In genomic region chr2:155755746-155756145, GRCm38 (mm10) we compare ENCODE assay signal across 10 mouse cellular contexts. TPM values are rescaled to one million over a fixed set of nuclear protein-coding genes. Genes with fewer than 3 reads are reported as not detected.
DNase-seq lines count a peak whose midpoint lies in the region; ATAC-seq and TF ChIP-seq lines count a peak whose summit lies in the region.
"Had no signal": no experiment of that assay in that cellular context is flagged by ENCODE, and none has a peak within 500 bp of the region (broad histone marks: within the 10 kb centered on the region; RNA-seq: fewer than 3 reads in every experiment).

No protein-coding gene starts in this region.

- H3K36me3 ChIP-seq in forebrain, embryonic 10.5 days (replicated peaks) = no peaks in the 10 kb centered on the region
- no peaks in the 10 kb centered on the region for H3K36me3 ChIP-seq in forebrain, embryonic 12.5 days (replicated peaks)
- H3K36me3 ChIP-seq in midbrain, postnatal 0 days (ENCODE audit: insufficient read depth, low read length) = no peaks in the 10 kb centered on the region
- no peaks in the 10 kb centered on the region for H3K36me3 ChIP-seq in midbrain, embryonic 11.5 days (ENCODE audit: control insufficient read depth, insufficient read depth, low read length)
- no peaks in the 10 kb centered on the region for H3K36me3 ChIP-seq in lung, postnatal 0 days (ENCODE audit: insufficient read depth, low read length)
- H3K36me3 ChIP-seq: hindbrain, embryonic 15.5 days had no signal

- H3K9me3 ChIP-seq in forebrain, embryonic 10.5 days = no peaks in the 10 kb centered on the region
- no peaks in the 10 kb centered on the region for H3K9me3 ChIP-seq in forebrain, embryonic 12.5 days
- H3K9me3 ChIP-seq in midbrain, postnatal 0 days (ENCODE audit: low read length) = no peaks in the 10 kb centered on the region
- no peaks in the 10 kb centered on the region for H3K9me3 ChIP-seq in midbrain, embryonic 11.5 days (ENCODE audit: control insufficient read depth, low read length)
- no peaks in the 10 kb centered on the region for H3K9me3 ChIP-seq in lung, postnatal 0 days (ENCODE audit: low read length)
- H3K9me3 ChIP-seq: hindbrain, embryonic 15.5 days had no signal

- H3K27me3 ChIP-seq in forebrain, embryonic 10.5 days (ENCODE audit: poor library complexity, severe bottlenecking) = peaks cover 20% of the 10 kb centered on the region
- peaks cover 18% of the 10 kb centered on the region for H3K27me3 ChIP-seq in forebrain, embryonic 12.5 days
- peaks cover 11% of the 10 kb centered on the region for H3K27me3 ChIP-seq in midbrain, postnatal 0 days (ENCODE audit: insufficient read depth, low read length)
- no peaks in the 10 kb centered on the region for H3K27me3 ChIP-seq in midbrain, embryonic 11.5 days (ENCODE audit: control insufficient read depth, insufficient read depth, low read length)
- no peaks in the 10 kb centered on the region for H3K27me3 ChIP-seq in lung, postnatal 0 days (replicated peaks; ENCODE audit: insufficient read depth, low read length)

- peak; percentile 60 for TF ChIP-seq CTCF in midbrain, postnatal 0 days (IDR thresholded peaks at IDR 0.05)
- peak; percentile 76 for TF ChIP-seq CTCF in lung, postnatal 0 days (IDR thresholded peaks at IDR 0.05)

- WGBS in forebrain, embryonic 10.5 days = 3% methylated on average over 1 of the region's 1 CpGs
- 4% methylated on average over 1 of the region's 1 CpGs for WGBS in forebrain, embryonic 12.5 days
- 4% methylated on average over 1 of the region's 1 CpGs for WGBS in midbrain, postnatal 0 days
- WGBS in midbrain, embryonic 11.5 days = 5% methylated on average over 1 of the region's 1 CpGs
- WGBS in lung, postnatal 0 days = 5% methylated on average over 1 of the region's 1 CpGs

- no peak overlapping the region for H3K4me3 ChIP-seq in forebrain, embryonic 10.5 days
- H3K4me3 ChIP-seq in forebrain, embryonic 12.5 days (replicated peaks) = no peak overlapping the region
- H3K4me3 ChIP-seq in midbrain, postnatal 0 days (ENCODE audit: low read depth, low read length) = no peak overlapping the region
- H3K4me3 ChIP-seq in midbrain, embryonic 11.5 days (ENCODE audit: low read depth, low read length) = no peak overlapping the region
- H3K4me3 ChIP-seq in lung, postnatal 0 days (ENCODE audit: low read depth, low read length) = no peak overlapping the region
- H3K4me3 ChIP-seq: hindbrain, embryonic 15.5 days had no signal

- DNase-seq in forebrain, embryonic 10.5 days (ENCODE audit: extremely low spot score, low spot score) = peak; percentile 29
- DNase-seq in midbrain, postnatal 0 days (ENCODE audit: low spot score) = peak; percentile 28
- DNase-seq in midbrain, embryonic 11.5 days (ENCODE audit: low spot score, missing footprints) = no peak
- peak; percentile 68 to 74 for DNase-seq in adrenal gland, adult 18-20 months (ENCODE audit: low spot score in 2 of 2)
- peak; percentile 43 for DNase-seq in fibroblast of lung, adult 2 months (ENCODE audit: low read depth)
- peak; percentile 72 for DNase-seq in lung, postnatal 0 days (ENCODE audit: low spot score)
- DNase-seq in left cerebral cortex, adult 18-20 months (ENCODE audit: low spot score in 2 of 2) = no peak

- ATAC-seq in forebrain, embryonic 12.5 days (ENCODE audit: low FRiP score) = no peak
- no peak for ATAC-seq in midbrain, postnatal 0 days (ENCODE audit: low FRiP score)
- ATAC-seq in midbrain, embryonic 11.5 days (ENCODE audit: low FRiP score) = no peak
- ATAC-seq in lung, postnatal 0 days = peak; percentile 54

- H3K4me1 ChIP-seq in forebrain, embryonic 10.5 days = peaks cover 8% of the 10 kb centered on the region
- peaks cover 7% of the 10 kb centered on the region for H3K4me1 ChIP-seq in forebrain, embryonic 12.5 days
- H3K4me1 ChIP-seq in midbrain, postnatal 0 days (ENCODE audit: insufficient read depth, low read length) = peaks cover 5% of the 10 kb centered on the region; the same call in 1 of the 2 replicates
- H3K4me1 ChIP-seq in midbrain, embryonic 11.5 days (ENCODE audit: control insufficient read depth, insufficient read depth, low read length) = no peaks in the 10 kb centered on the region; the same call in 1 of the 2 replicates
- no peaks in the 10 kb centered on the region for H3K4me1 ChIP-seq in lung, postnatal 0 days (ENCODE audit: insufficient read depth, low read depth, low read length)

- H3K9ac ChIP-seq in forebrain, embryonic 12.5 days = no peak overlapping the region
- no peak overlapping the region for H3K9ac ChIP-seq in midbrain, postnatal 0 days (replicated peaks; ENCODE audit: low read length, poor library complexity, severe bottlenecking)
- no peak overlapping the region for H3K9ac ChIP-seq in midbrain, embryonic 11.5 days (ENCODE audit: low read length)
- no peak overlapping the region for H3K9ac ChIP-seq in lung, postnatal 0 days (replicated peaks; ENCODE audit: low read depth)
- H3K9ac ChIP-seq: hindbrain, embryonic 15.5 days had no signal

- H3K4me2 ChIP-seq in forebrain, embryonic 12.5 days = no peak overlapping the region
- H3K4me2 ChIP-seq in midbrain, postnatal 0 days (ENCODE audit: low read depth, low read length, poor library complexity, severe bottlenecking) = no peak overlapping the region
- H3K4me2 ChIP-seq in midbrain, embryonic 11.5 days = no peak overlapping the region
- H3K4me2 ChIP-seq in lung, postnatal 0 days (replicated peaks; ENCODE audit: low read depth, low read length) = no peak overlapping the region
- H3K4me2 ChIP-seq: hindbrain, embryonic 15.5 days had no signal

- no peak overlapping the region for H3K27ac ChIP-seq in forebrain, embryonic 10.5 days
- no peak overlapping the region for H3K27ac ChIP-seq in forebrain, embryonic 12.5 days
- no peak overlapping the region for H3K27ac ChIP-seq in midbrain, postnatal 0 days (ENCODE audit: low read depth, low read length)
- H3K27ac ChIP-seq in midbrain, embryonic 11.5 days (ENCODE audit: low read depth, low read length) = no peak overlapping the region
- H3K27ac ChIP-seq in lung, postnatal 0 days (ENCODE audit: low read length) = no peak overlapping the region
- H3K27ac ChIP-seq: hindbrain, embryonic 15.5 days had no signal

- TF ChIP-seq EP300 in lung, postnatal 0 days (IDR thresholded peaks at IDR 0.05) = no peak

RNA-seq across cellular contexts. Expression of gene Procr, which starts 4.8 kb away (rescaled TPM):
- 1.1 TPM in 2 replicates for polyA plus RNA-seq in forebrain, embryonic 10.5 days (2016; fragmentation: Nextera tagmentation; extraction: Ambion mirVana)
- 1.4 and 2.6 TPM in 2 replicates for polyA plus RNA-seq in forebrain, embryonic 12.5 days (2016; fragmentation: Nextera tagmentation; extraction: Ambion mirVana)
- total RNA-seq in midbrain, postnatal 0 days (2014; rRNA removed) = 1.5 TPM in 2 replicates
- polyA plus RNA-seq in midbrain, postnatal 0 days (2015; fragmentation: Nextera tagmentation; extraction: Ambion mirVana) = 2.5 and 2.9 TPM in 2 replicates
- 2.4 and 3.2 TPM in 2 replicates for polyA plus RNA-seq in midbrain, embryonic 11.5 days (2014; fragmentation: Nextera tagmentation; extraction: Ambion mirVana)
- 100 to 1,000 TPM in 1 of 2 experiments, 10 to 100 TPM in 1; 44.9 to 104 TPM for total RNA-seq in adrenal gland, adult 18-20 months (2021)
- 9.1 and 9.7 TPM in 2 replicates for polyA plus RNA-seq in lung, postnatal 0 days (2015; fragmentation: Nextera tagmentation; extraction: Ambion mirVana)
- total RNA-seq in left cerebral cortex, adult 18-20 months (2021) = 1 to 10 TPM; 1.6 to 2.0 TPM
- total RNA-seq: neutrophil, adult 5-6 weeks had no signal

RNA-seq across cellular contexts. Expression of gene Mmp24, which starts 19.4 kb away (rescaled TPM):
- polyA plus RNA-seq in forebrain, embryonic 10.5 days (2016; fragmentation: Nextera tagmentation; extraction: Ambion mirVana) = 0.17 and 0.35 TPM in 2 replicates
- polyA plus RNA-seq in forebrain, embryonic 12.5 days (2016; fragmentation: Nextera tagmentation; extraction: Ambion mirVana) = 3.4 and 4.4 TPM in 2 replicates
- total RNA-seq in midbrain, postnatal 0 days (2014; rRNA removed) = 149 and 178 TPM in 2 replicates
- polyA plus RNA-seq in midbrain, postnatal 0 days (2015; fragmentation: Nextera tagmentation; extraction: Ambion mirVana) = 12.3 and 14.1 TPM in 2 replicates
- polyA plus RNA-seq in midbrain, embryonic 11.5 days (2014; fragmentation: Nextera tagmentation; extraction: Ambion mirVana) = 2.0 and 2.1 TPM in 2 replicates
- 1 to 10 TPM; 1.2 to 2.3 TPM for total RNA-seq in adrenal gland, adult 18-20 months (2021)
- 0.05 and 0.11 TPM in 2 replicates for polyA plus RNA-seq in lung, postnatal 0 days (2015; fragmentation: Nextera tagmentation; extraction: Ambion mirVana)
- total RNA-seq in left cerebral cortex, adult 18-20 months (2021) = 10 to 100 TPM; 34.3 to 35.6 TPM
- total RNA-seq: neutrophil, adult 5-6 weeks had no signal

RNA-seq across cellular contexts. Expression of gene Gm17581, which starts 20.1 kb away (rescaled TPM):
- not detected in 2 replicates for polyA plus RNA-seq in forebrain, embryonic 10.5 days (2016; fragmentation: Nextera tagmentation; extraction: Ambion mirVana)
- polyA plus RNA-seq in forebrain, embryonic 12.5 days (2016; fragmentation: Nextera tagmentation; extraction: Ambion mirVana) = not detected in 2 replicates
- not detected in 2 replicates for total RNA-seq in midbrain, postnatal 0 days (2014; rRNA removed)
- not detected in 2 replicates for polyA plus RNA-seq in midbrain, postnatal 0 days (2015; fragmentation: Nextera tagmentation; extraction: Ambion mirVana)
- not detected in 2 replicates for polyA plus RNA-seq in midbrain, embryonic 11.5 days (2014; fragmentation: Nextera tagmentation; extraction: Ambion mirVana)
- not detected for total RNA-seq in adrenal gland, adult 18-20 months (2021)
- polyA plus RNA-seq in lung, postnatal 0 days (2015; fragmentation: Nextera tagmentation; extraction: Ambion mirVana) = not detected in 2 replicates
- not detected for total RNA-seq in left cerebral cortex, adult 18-20 months (2021)
- total RNA-seq: neutrophil, adult 5-6 weeks had no signal
- polyA plus RNA-seq: hindbrain, embryonic 15.5 days had no signal

RNA-seq across cellular contexts. Expression of gene Edem2, which starts 26.5 kb away (rescaled TPM):
- polyA plus RNA-seq in forebrain, embryonic 10.5 days (2016; fragmentation: Nextera tagmentation; extraction: Ambion mirVana) = 30.5 and 30.9 TPM in 2 replicates
- 32.6 and 33.0 TPM in 2 replicates for polyA plus RNA-seq in forebrain, embryonic 12.5 days (2016; fragmentation: Nextera tagmentation; extraction: Ambion mirVana)
- 41.1 and 44.5 TPM in 2 replicates for total RNA-seq in midbrain, postnatal 0 days (2014; rRNA removed)
- 33.0 and 35.7 TPM in 2 replicates for polyA plus RNA-seq in midbrain, postnatal 0 days (2015; fragmentation: Nextera tagmentation; extraction: Ambion mirVana)
- polyA plus RNA-seq in midbrain, embryonic 11.5 days (2014; fragmentation: Nextera tagmentation; extraction: Ambion mirVana) = 32.3 and 34.6 TPM in 2 replicates
- 10 to 100 TPM; 36.9 to 46.2 TPM for total RNA-seq in adrenal gland, adult 18-20 months (2021)
- 46.6 and 47.3 TPM in 2 replicates for polyA plus RNA-seq in lung, postnatal 0 days (2015; fragmentation: Nextera tagmentation; extraction: Ambion mirVana)
- 10 to 100 TPM; 18.2 to 19.9 TPM for total RNA-seq in left cerebral cortex, adult 18-20 months (2021)

Comparison
In these comparisons a context has a peak if more than half of its experiments do, and no peak if none do; other contexts are left out.
1. DNase-seq: peak in forebrain, embryonic 10.5 days (single experiment), midbrain, postnatal 0 days (single experiment), adrenal gland, adult 18-20 months (2 of 2), fibroblast of lung, adult 2 months (single experiment) and lung, postnatal 0 days (single experiment); none in midbrain, embryonic 11.5 days (single experiment) and left cerebral cortex, adult 18-20 months (0 of 2).